Mouse (Mus musculus): ENCODE data around the gene Camk1d.

- TF ChIP-seq CTCF (IDR thresholded peaks at IDR 0.05; ENCODE audit: low read depth) (no peak), EP300 (IDR thresholded peaks at IDR 0.05; ENCODE audit: low read depth) (no peak)
Measured at GRCm38 (mm10) chr2:5426110-5426509, 288.2 kb downstream of the Camk1d start.

Data from liver, embryonic 14.5 days (tissue).